Mouse (Mus musculus) kidney, adult 2 months (tissue): ENCODE measurements around the gene Pdxk. TPM values are rescaled to one million over a fixed set of nuclear protein-coding genes. Genes with fewer than 3 reads are reported as not detected.
A peak's percentile ranks its signal among the peaks of the same experiment; 100 is the strongest.

ENCODE experiments used
- DNase-seq: peaks from one replicate; pipeline ENCODE4 v3.0.0; 2021
- H3K27ac ChIP-seq: fragments of 200-500 bp; 2 replicates; pipeline ENCODE4 v1.5.1; 2012; ENCODE audit warnings: low read depth, low read length, control low read depth, inconsistent platforms; ENCODE audit not compliant: insufficient read depth
- H3K27me3 ChIP-seq: fragments of 200-500 bp; replicated peaks from 2 replicates; pipeline ENCODE4 v1.6.1; 2012; ENCODE audit warnings: mild to moderate bottlenecking, moderate library complexity, low read length, inconsistent platforms; ENCODE audit not compliant: control insufficient read depth, insufficient read depth
- H3K36me3 ChIP-seq: fragments of 200-500 bp; 2 replicates; pipeline ENCODE4 v1.6.1; 2012; ENCODE audit warnings: mild to moderate bottlenecking, moderate library complexity, low read length, inconsistent platforms; ENCODE audit not compliant: control insufficient read depth, insufficient read depth
- H3K4me1 ChIP-seq: fragments of 200-500 bp; 2 replicates; pipeline ENCODE4 v1.6.1; 2011; ENCODE audit warnings: low read length; ENCODE audit not compliant: control insufficient read depth, insufficient read depth
- H3K4me3 ChIP-seq: fragments of 200-500 bp; 2 replicates; pipeline ENCODE4 v1.5.1; 2011; ENCODE audit warnings: mild to moderate bottlenecking, low read depth, low read length, control low read depth; ENCODE audit not compliant: insufficient read depth
- CTCF ChIP-seq: fragments of 200-500 bp; conservative IDR thresholded peaks from 2 replicates; pipeline ENCODE4 v1.5.1; 2011; ENCODE audit warnings: low read depth, mild to moderate bottlenecking, control low read depth, low read length, moderate library complexity, mixed read lengths; ENCODE audit not compliant: insufficient read depth, insufficient read length
- POLR2A ChIP-seq: fragments of 200-500 bp; IDR thresholded peaks from one replicate; pipeline ENCODE4 v1.6.1; 2011; ENCODE audit warnings: low read depth, low read length, control low read depth
- WGBS: fragments of 180-500 bp; shearing (Covaris S2); methylation state at CpG from one replicate; pipeline ENCODE4 v1.1.7; 2018; 5-methylcytosine and 5-hydroxymethylcytosine counted together
- polyA plus RNA-seq: library from polyadenylated mRNA; depleted of rRNA; stranded (reverse); fragments of >200 nt; gene quantifications from 2 replicates; pipeline ENCODE4 v1.2.3, GENCODE M21; 2012

Gene Pdxk
- polyA plus RNA-seq, 1 experiment: 107 TPM

DNA sequence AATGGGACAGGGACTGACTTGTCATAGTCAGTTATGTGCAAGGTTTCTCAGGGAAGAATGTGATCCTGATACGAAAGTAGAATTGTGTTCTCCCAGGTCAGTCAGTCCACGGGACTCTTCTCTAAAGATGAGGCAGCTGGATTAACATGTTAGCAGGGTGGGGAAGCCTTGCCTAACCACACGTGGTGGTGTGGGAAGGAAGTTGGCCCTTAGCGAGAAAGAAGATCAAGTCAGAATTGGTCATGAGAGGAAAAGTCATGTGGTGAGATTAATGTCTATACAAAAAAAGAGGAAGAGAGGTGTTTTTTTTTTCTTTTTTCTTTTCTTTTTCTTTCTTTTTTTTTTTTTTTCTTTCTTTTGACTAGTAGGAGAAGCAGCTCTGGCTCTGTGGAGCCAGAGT lies 12.0 kb upstream of the Pdxk start:
- H3K4me1 ChIP-seq: peaks cover 7% of the 10 kb centered on the region; the same call in 1 of the 2 replicates
- TF ChIP-seq POLR2A (no peak), CTCF (no peak)
- no peak overlapping the region for H3K27ac ChIP-seq
- H3K27me3 ChIP-seq: no peaks in the 10 kb centered on the region
- no peaks in the 10 kb centered on the region for H3K36me3 ChIP-seq
- DNase-seq: no peak
- H3K4me3 ChIP-seq: no peak overlapping the region
- WGBS: 69% methylated on average over 4 of the region's 4 CpGs

GRCm38 (mm10) chr10:78474759-78475158 lies 10.0 kb upstream of the Pdxk start:
- H3K4me1 ChIP-seq: peaks cover 7% of the 10 kb centered on the region; the same call in 1 of the 2 replicates
- no peaks in the 10 kb centered on the region for H3K36me3 ChIP-seq
- no peaks in the 10 kb centered on the region for H3K27me3 ChIP-seq
- H3K4me3 ChIP-seq: no peak overlapping the region
- 63% methylated on average over 8 of the region's 8 CpGs for WGBS
- no peak overlapping the region for H3K27ac ChIP-seq
- TF ChIP-seq CTCF: no peak
- no peak for TF ChIP-seq POLR2A
- peak; percentile 82 for DNase-seq

GRCm38 (mm10) chr10:78473434-78473833 lies 8.7 kb upstream of the Pdxk start:
- H3K27me3 ChIP-seq: no peaks in the 10 kb centered on the region
- H3K36me3 ChIP-seq: no peaks in the 10 kb centered on the region
- peaks cover 7% of the 10 kb centered on the region; the same call in 1 of the 2 replicates for H3K4me1 ChIP-seq
- H3K27ac ChIP-seq: no peak overlapping the region
- TF ChIP-seq CTCF (no peak), POLR2A (no peak)
- peak; percentile 87 for DNase-seq
- no peak overlapping the region for H3K4me3 ChIP-seq
- 51% methylated on average over 5 of the region's 5 CpGs for WGBS

GRCm38 (mm10) chr10:78472046-78472445 lies 7.3 kb upstream of the Pdxk start:
- no peaks in the 10 kb centered on the region for H3K27me3 ChIP-seq
- H3K36me3 ChIP-seq: no peaks in the 10 kb centered on the region
- peak; percentile 50 for DNase-seq
- no peak overlapping the region for H3K4me3 ChIP-seq
- TF ChIP-seq POLR2A: no peak
- no peak for TF ChIP-seq CTCF
- H3K27ac ChIP-seq: no peak overlapping the region
- 75% methylated on average over 3 of the region's 3 CpGs for WGBS
- H3K4me1 ChIP-seq: peaks cover 10% of the 10 kb centered on the region; the same call in 1 of the 2 replicates

- Histone ChIP-seq H3K4me3 (no peak overlapping the region), H3K4me1 (peaks cover 13% of the 10 kb centered on the region; the same call in 1 of the 2 replicates), H3K36me3 (no peaks in the 10 kb centered on the region), H3K27ac (peak overlapping the region; percentile 26; the same call in 1 of the 2 replicates), H3K27me3 (no peaks in the 10 kb centered on the region)
- no peak for DNase-seq
- 41% methylated on average over 15 of the region's 15 CpGs for WGBS
- TF ChIP-seq POLR2A (no peak), CTCF (no peak)
These were observed 6.0 kb upstream of the Pdxk start for GRCm38 (mm10) chr10:78470582-78471313.

DNA sequence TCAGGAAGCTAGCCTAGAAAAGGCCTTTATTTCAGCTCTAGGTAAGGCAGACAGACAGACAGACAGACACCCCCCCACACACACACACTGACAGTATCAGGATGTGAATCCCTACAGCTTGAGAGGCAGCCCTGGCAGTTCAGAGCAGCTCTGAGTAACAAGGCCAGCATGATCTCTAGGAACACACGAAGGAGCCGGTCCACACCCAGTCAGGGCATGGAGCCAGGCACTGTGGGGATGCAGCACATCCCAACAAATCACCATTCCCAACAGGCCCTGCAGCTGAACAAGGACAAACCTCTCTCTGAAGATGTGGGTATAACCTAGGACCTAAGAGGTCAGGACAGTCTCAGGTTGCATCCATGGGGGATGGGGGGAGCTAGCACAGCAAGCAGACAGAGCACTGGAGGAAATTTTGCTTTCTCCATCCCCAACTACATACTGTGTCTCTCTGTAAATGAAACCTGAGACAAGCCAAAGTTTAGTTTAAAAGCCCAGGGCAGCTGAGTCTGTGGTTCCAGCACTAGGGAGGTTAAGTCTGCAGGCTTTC lies 3.1 kb upstream of the Pdxk start:
- TF ChIP-seq CTCF (no peak), POLR2A (no peak)
- H3K4me3 ChIP-seq: no peak overlapping the region
- no peak overlapping the region for H3K27ac ChIP-seq
- no peaks in the 10 kb centered on the region for H3K27me3 ChIP-seq
- H3K4me1 ChIP-seq: peaks cover 20% of the 10 kb centered on the region; the same call in 1 of the 2 replicates
- 26% methylated on average over 2 of the region's 2 CpGs for WGBS
- H3K36me3 ChIP-seq: no peaks in the 10 kb centered on the region
- peak; percentile 57 for DNase-seq

DNA sequence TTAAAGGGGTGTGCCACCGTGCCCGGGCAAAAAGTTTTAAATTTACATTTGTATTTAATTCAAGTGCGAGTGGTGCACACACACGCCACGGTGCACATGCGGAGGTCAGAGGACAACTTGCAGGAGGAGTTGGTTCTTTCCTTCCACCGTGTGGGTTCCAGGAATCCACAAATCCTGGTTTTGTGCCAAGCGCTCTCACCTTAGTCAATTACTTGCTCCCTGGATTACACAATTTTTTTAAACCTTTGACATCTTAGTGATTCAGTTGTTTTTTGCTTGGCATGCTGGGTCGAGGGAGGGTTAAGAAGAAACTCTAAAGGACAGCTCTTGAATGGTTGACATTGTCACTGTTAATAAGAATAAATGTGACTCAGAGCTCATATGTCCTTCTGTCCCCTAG lies 1.9 kb upstream of the Pdxk start:
- no peaks in the 10 kb centered on the region for H3K27me3 ChIP-seq
- peaks cover 26% of the 10 kb centered on the region; the same call in 1 of the 2 replicates for H3K4me1 ChIP-seq
- no peaks in the 10 kb centered on the region for H3K36me3 ChIP-seq
- no peak for TF ChIP-seq POLR2A
- TF ChIP-seq CTCF: no peak
- no peak overlapping the region for H3K4me3 ChIP-seq
- DNase-seq: peak; percentile 89
- H3K27ac ChIP-seq: no peak overlapping the region
- WGBS: 36% methylated on average over 9 of the region's 9 CpGs
